Mouse (Mus musculus) erythroblast, embryonic 14.5 days (primary cell): ENCODE data around the gene Ube2g1.

Experiments used
- GATA1 ChIP-seq: IDR thresholded peaks from 2 replicates; pipeline ENCODE4 v1.6.1; 2012; ENCODE audit warnings: low read length, inconsistent platforms, mixed read lengths
- TAL1 ChIP-seq: IDR thresholded peaks from 3 replicates; pipeline ENCODE4 v1.6.1; 2012; ENCODE audit warnings: low read length, inconsistent platforms, mixed read lengths

DNA sequence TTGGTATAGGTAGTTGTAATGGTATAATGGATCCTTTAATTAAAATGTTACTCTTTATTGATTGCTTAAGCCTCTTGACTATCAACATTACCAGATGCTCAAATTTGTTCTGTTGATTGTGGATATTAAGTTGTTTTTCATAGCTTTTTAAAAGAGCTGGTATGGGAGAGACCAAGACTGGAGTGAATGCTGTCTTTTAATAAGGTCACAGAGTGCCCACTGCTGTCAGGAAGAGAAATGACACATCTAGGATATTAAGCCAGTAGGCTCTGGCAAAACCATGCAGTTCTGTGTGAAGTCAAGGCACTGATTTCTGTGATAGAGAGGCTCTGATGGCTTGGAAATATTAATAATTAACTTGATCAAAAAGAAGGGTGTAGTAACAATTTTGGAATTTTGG, 116.8 kb downstream of the Ube2g1 start:
- TF ChIP-seq GATA1 (no peak), TAL1 (no peak)
